Mouse (Mus musculus) heart, postnatal 14 days (tissue): ENCODE results near the gene Grip1. TPM values are rescaled to one million over a fixed set of nuclear protein-coding genes. Genes with fewer than 3 reads are reported as not detected.

Experiments used
- DNase-seq, 2 experiments: peaks; one replicate each; pipeline ENCODE4 v3.0.0; 2021 to 2022
- intact Hi-C: fragments of 180-260 bp; cut with DNase I; formaldehyde crosslinking; loops from one replicate; pipeline ENCODE4 v1.15.1; 2025
- long read RNA-seq, 2 experiments: library from polyadenylated mRNA; stranded (forward); transcript quantifications; one replicate each; pipeline ENCODE4 v2.0.0; 2021
- total RNA-seq, 2 experiments: library from RNA; stranded (reverse); gene quantifications; 2 replicates each; pipeline ENCODE4 v1.2.3; 2021

The Grip1 gene
- total RNA-seq, result under 1 TPM; 0.61 to 0.86 TPM
- long read RNA-seq, experiment 1, result 0 reads
- long read RNA-seq, experiment 2, partial matches to known transcripts, result 1 of 2 reads
- long read RNA-seq, experiment 2, other reads (novel, unspliced or antisense), result 1 of 2 reads

GRCm38 (mm10) chr10:119453431-119454105 is at the start of gene Grip1:
TSS of gene Grip1 (plus strand) at chr10:119453830.
- peak; percentile 10 to 16 for DNase-seq
- intact Hi-C loops, result no loop called here

DNA sequence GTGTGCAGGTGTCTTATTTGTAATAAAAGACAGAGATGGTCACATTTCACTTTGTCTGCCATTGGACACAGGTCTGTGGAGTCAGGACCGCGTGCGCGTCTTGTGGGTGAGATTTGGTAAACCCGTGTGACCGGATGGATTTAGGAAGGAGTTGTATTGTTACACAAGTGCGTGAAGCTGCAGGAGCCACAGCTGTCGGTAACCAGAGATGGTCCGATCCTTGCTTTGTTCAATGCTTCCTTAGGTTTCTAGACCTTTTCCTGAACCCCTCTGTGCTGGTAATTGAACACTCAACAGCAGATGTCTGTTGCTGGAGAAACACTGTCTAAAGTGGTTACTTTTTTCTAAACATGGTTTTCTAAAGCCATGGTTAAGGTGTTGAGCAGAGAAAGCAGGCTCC is 48.5 kb upstream of the Grip1 start:
- intact Hi-C loops, result no loop called here
- no peak for DNase-seq

DNA sequence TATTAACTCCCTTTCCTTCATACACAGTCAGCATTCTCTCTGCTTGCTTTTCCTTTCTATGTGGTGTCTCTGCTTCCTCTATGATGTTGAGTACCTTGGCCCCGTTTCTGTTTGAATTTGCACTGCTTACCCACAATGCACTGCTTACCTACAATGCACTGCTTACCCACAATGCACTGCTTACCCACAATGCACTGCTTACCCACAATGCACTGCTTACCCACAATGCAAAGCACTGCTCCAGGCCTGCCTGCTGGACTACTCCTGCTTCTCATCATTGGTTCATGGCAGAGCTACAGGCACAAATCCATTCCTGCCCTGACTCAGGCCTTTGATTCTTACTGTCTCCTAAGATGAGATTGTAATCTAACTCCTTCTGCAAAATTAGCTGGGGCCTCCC is 48.0 kb upstream of the Grip1 start:
- intact Hi-C loops, result no loop called here
- no peak for DNase-seq

DNA sequence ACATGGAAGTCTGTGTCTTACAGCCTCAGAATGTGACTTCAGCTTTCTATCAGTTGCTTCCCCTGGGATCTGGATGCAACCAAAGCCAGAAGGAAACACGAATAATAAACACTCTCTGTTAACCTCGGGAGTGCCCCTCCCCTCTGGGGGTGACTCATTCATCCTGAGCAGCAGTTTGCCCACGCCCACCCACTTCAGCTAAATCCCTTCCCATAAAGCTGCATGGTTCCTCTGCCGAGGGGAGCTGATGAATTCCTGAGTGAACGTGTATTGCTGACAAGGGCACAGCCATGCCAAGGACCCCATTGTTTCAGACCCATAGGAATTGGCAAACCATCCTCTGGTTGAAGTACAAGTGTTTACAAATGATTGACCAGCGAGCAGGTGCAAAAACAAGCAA is 45.3 kb upstream of the Grip1 start:
- DNase-seq, result no peak
- intact Hi-C loops, result no loop called here

DNA sequence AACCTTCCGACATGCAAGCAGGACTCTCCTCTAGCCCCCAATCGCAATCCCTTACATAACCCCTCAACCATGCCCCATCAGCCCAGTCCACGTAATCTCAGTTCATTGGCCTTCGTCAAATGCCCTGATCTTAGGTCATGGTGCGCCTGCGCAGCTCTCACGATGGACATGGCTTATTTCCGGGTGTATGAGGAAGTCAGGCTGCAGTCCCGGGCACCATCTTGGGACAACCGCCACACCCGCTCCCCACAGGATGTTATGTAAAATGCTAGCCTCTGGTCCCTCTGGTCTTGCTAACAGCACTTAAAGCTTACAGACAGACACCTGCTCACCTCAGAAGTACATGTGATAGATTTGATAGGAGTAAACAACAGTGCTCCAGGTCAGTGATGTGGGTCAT is 40.4 kb upstream of the Grip1 start:
- intact Hi-C loops, result no loop called here
- DNase-seq, result no peak

DNA sequence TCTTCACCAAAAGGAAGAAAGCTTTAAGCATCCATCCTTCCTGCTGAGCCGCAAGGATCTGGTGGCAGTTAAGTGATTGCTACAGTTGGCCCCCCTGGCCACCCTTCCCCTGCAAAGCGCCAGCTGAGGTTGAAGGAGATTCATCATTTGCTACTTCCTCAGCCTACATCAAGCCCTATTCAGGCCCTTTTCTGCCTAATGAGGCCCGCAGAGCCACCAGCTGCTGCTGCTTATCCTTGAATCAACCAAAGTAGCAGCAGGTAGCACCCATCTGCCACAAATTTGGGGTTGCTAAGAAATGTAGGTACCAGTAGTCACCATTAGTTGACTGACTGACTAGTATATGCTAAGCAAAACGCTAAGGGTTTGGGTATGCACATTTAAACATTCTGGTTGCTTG is 38.5 kb upstream of the Grip1 start:
- DNase-seq, result no peak
- intact Hi-C loops, result no loop called here

- DNase-seq, result no peak
- intact Hi-C loops, result no loop called here
These were observed 32.2 kb upstream of the Grip1 start for GRCm38 (mm10) chr10:119421418-119421817.

- intact Hi-C loops, result no loop called here
- DNase-seq, result no peak
These were observed 29.7 kb upstream of the Grip1 start for GRCm38 (mm10) chr10:119423821-119424534.

DNA sequence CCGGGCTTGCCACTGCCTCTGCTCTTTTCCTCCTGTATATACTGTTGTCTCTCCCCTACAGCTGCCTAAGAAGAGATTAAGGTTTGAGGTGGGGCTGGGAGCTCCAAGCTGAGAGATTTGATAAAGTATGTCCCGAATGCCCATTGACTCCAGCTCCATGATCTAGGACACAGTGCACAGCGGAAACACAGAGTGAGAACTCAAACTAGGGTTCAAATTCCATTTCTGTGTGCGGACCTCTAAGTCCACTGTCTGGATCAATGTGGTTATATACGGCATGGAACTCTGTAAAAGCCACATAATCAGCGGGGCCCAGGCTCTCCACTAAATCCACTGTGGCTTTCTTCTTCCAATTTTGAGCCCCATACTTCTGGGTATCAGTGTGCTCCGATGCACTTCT is 26.0 kb upstream of the Grip1 start:
- no peak for DNase-seq
- intact Hi-C loops, result no loop called here

DNA sequence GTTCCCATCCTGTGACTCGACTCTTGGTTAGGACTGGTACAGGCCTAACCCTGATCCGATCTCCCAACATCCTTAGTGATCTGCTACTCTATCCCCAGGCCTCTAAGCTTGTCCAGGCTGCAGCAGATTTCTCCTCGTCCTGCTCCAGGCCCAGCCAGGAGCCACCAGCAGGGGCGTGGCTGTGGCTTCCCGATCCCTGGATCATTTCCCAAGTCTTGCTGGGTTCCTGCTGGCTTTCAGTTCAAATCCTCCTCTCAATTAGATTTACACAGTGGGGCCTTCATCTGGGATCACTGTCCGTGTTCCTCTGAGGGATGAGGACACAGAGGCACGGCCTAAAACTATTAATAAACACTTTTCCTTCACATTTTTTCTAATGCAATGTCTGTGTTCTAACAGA is 25.5 kb upstream of the Grip1 start:
- intact Hi-C loops, result no loop called here
- no peak for DNase-seq

GRCm38 (mm10) chr10:119430240-119430639 is 23.4 kb upstream of the Grip1 start:
- intact Hi-C loops, result no loop called here
- no peak for DNase-seq

- intact Hi-C loops, result no loop called here
- no peak for DNase-seq
These were observed 21.8 kb upstream of the Grip1 start for GRCm38 (mm10) chr10:119431801-119432200.

DNA sequence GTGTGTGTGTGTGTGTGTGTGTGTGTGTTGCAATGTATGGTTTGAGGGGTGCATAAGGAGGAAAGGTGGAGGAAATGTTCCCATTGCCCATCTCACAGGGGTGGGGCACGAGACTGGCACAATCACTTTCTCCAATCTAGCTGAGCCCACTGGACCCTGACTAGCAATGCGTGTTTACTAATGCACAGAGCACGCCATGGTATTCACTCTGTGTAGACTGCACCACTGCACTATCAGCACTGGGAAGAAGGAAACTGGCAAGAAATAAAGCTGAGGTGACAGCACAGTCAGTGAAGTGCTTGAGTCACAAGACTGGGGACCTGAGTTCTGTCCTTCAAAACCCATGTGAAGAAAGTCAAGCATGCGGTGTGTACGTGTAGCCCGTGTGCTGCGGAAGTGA is 17.8 kb upstream of the Grip1 start:
- DNase-seq, result no peak
- intact Hi-C loops, result no loop called here

DNA sequence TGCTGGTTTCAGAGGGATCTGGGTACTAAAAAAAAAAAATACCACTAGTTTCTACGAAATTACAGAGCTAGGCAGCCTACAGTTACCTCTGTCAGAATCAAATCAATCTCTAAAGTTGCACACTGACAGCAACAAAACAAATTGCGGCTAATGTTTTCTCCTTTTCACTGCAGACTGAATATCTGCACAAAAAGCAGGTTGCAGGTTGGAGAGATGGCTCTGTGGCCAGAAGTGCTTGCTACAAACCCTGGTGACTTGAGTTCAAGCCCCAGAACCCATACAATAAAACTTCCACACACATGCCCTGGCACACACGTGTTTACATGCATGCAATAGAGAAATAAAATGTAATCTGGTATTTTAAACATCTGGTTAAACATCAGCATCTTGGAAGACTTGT is 16.3 kb upstream of the Grip1 start:
- intact Hi-C loops, result no loop called here

GRCm38 (mm10) chr10:119441743-119442142 is 11.9 kb upstream of the Grip1 start:
- DNase-seq, result no peak
- intact Hi-C loops, result no loop called here

More for the DNA sequence above, 16.3 kb upstream of the Grip1 start:
- no peak for DNase-seq

DNA sequence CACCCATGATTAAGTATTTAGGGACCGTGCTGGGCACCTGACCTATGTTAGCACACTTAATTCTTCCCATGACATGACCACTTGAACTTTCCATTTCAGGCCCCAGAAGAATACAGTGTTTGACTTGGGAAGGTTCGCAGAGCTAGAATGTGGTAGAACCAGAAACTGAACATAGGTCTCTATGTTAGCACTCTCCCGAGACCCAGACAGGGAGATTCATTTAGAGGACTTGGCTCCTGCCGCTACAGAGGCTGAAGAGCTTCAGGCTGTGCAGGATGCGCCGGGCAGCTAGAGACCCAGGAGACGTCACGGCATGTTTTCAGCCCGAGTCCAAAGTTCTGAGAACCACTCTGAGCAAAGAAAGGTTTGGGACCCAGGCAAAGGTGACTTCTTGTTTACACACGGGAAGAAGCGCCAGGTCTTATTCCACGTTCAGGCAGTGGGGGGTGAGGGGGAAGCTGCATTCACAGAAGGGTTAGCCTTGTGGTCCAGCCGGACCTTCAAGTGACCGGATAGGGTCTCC is 6.2 kb upstream of the Grip1 start:
- intact Hi-C loops, result no loop called here
- DNase-seq, result no peak

- DNase-seq, result no peak
- intact Hi-C loops, result no loop called here
These were observed 5.7 kb upstream of the Grip1 start for GRCm38 (mm10) chr10:119447930-119448329.

GRCm38 (mm10) chr10:119452698-119453097 is 932 bp upstream of the Grip1 start:
- DNase-seq, result no peak
- intact Hi-C loops, result no loop called here

- peak; percentile 29 to 37 for DNase-seq
- intact Hi-C loops, result no loop called here
These were observed 557 bp downstream of the Grip1 start for GRCm38 (mm10) chr10:119454106-119454667.

DNA sequence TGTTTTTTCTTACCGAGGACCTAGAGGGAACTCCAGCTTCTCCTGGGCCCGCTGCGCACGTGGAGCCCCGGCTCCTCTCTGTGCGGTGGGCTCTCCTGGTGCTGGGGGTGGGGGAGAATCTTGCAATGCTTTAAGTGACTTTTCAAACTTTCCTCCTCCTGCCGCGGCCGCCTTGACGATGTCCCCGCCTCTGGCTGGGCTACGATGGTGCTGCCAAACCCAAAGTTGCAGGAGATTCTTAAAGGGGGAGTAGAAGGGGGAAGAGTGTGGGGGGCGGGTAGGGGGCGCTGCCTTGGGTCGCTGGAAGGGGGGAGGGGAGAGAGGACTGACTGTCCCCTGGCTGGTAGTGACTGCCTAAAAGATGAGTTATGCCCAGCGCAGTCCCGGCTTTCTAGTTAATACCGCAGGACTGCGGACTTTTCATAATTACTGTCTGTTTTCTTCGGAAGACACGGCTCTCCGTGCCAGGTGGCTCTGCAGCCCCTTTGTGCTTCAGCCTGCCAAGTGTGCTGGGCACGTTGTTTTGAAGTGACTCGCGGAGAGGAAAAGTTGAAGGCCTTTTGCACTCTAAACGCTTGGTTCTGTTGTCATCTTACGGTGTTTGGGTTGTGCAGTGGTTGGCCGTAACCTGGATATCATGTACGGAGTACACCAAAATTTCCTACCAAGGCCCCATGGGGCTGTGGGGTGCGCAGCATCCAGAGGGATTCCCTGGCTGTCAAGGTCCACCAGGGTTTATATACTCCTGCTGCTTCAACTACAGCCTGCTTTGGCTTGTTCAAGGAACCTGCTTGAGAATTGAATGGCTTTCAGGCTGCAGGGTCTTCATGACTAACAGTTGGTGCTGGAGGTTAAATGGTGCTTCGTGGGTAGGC is 1.3 kb downstream of the Grip1 start:
- DNase-seq, result no peak
- intact Hi-C loops, result no loop called here

DNA sequence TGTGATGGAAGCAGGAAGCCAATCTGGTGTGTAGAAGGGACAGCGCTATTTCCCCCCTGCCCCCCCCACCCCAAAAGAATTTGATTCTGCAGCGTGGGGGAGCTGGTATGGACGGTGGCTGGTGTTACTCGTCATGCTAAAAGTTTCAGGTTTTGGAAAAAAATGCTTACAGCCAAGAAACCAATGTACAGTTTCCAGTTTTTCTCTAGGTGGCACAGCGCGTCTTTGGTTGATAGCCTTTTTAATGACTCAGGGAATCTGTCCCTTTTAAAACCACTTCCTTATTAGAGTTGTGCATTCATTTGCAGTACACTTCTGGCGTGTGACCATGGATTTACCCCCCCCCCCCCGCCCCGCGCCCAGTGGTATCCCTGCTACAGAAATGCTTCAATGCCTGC is 1.9 kb downstream of the Grip1 start:
- no peak for DNase-seq

More for the DNA sequence above, 1.9 kb downstream of the Grip1 start:
- intact Hi-C loops, result no loop called here
